Mouse (Mus musculus) liver, embryonic 14.5 days (tissue): Measurements from ENCODE around the gene Gm14391.
"Not testable (repeated sequence)": the region's sequence is repeated elsewhere in the genome, so short reads cannot be mapped to it uniquely, and the experiment has no call there.

Experiments
- CTCF ChIP-seq: IDR thresholded peaks from 2 replicates; pipeline ENCODE4 v1.5.1; 2016; ENCODE audit warnings: antibody characterized with exemption, low read depth, control low read depth
- EP300 ChIP-seq: IDR thresholded peaks from 2 replicates; pipeline ENCODE4 v1.6.1; 2016; ENCODE audit warnings: antibody characterized with exemption, low read depth

- TF ChIP-seq CTCF, EP300: not testable (repeated sequence)
Observed at GRCm38 (mm10) chr2:175179008-175179407, 27.7 kb downstream of the Gm14391 start.
